Mouse (Mus musculus) neural tube, embryonic 14.5 days (tissue): ENCODE measurements around the gene Cracr2b. TPM values are rescaled to one million over a fixed set of nuclear protein-coding genes. Genes with fewer than 3 reads are reported as not detected.

Experiments used
- polyA plus RNA-seq: library from polyadenylated mRNA; unstranded; fragments of >200 nt; fragmentation: Nextera tagmentation; extraction: Ambion mirVana; gene quantifications from 2 replicates; pipeline ENCODE4 v1.2.1, GENCODE M21; 2014

The Cracr2b gene
- polyA plus RNA-seq, 1 experiment from 2014 or later: 3.6 TPM

Other genes with a start within 250 kb of the Cracr2b start
- 0.21 and 0.45 TPM in 2 replicates for gene Lmntd2, start 247.0 kb upstream of the Cracr2b start, polyA plus RNA-seq
- gene Rassf7, start 245.2 kb upstream of the Cracr2b start, polyA plus RNA-seq: 24.8 and 25.3 TPM in 2 replicates
- gene Phrf1, start 232.3 kb upstream of the Cracr2b start, polyA plus RNA-seq: 59.5 and 72.3 TPM in 2 replicates
- 0.57 and 0.66 TPM in 2 replicates for gene Irf7, start 194.6 kb upstream of the Cracr2b start, polyA plus RNA-seq
- not detected in 2 replicates for gene Cdhr5, start 184.3 kb upstream of the Cracr2b start, polyA plus RNA-seq
- 3.9 and 4.2 TPM in 2 replicates for gene Sct, start 182.0 kb upstream of the Cracr2b start, polyA plus RNA-seq
- gene Drd4, start 169.1 kb upstream of the Cracr2b start, polyA plus RNA-seq: 0.73 and 0.90 TPM in 2 replicates
- 186 and 228 TPM in 2 replicates for gene Deaf1, start 133.4 kb upstream of the Cracr2b start, polyA plus RNA-seq
- gene Tmem80, start 133.4 kb upstream of the Cracr2b start, polyA plus RNA-seq: 36.7 and 40.2 TPM in 2 replicates
- 0.33 and 0.51 TPM in 2 replicates for gene Eps8l2, start 122.2 kb upstream of the Cracr2b start, polyA plus RNA-seq
- gene Taldo1, start 68.9 kb upstream of the Cracr2b start, polyA plus RNA-seq: 265 and 311 TPM in 2 replicates
- 42.7 and 44.8 TPM in 2 replicates for gene Gatd1, start 47.0 kb upstream of the Cracr2b start, polyA plus RNA-seq
- gene Cend1, start 31.6 kb upstream of the Cracr2b start, polyA plus RNA-seq: 51.6 and 70.7 TPM in 2 replicates
- 66.9 and 80.4 TPM in 2 replicates for gene Slc25a22, start 23.2 kb upstream of the Cracr2b start, polyA plus RNA-seq
- gene Pidd1, start 17.1 kb upstream of the Cracr2b start, polyA plus RNA-seq: 2.0 and 2.5 TPM in 2 replicates
- gene Rplp2, start 13.7 kb upstream of the Cracr2b start, polyA plus RNA-seq: 654 and 691 TPM in 2 replicates
- 14.0 and 14.7 TPM in 2 replicates for gene Pnpla2, start 5.9 kb upstream of the Cracr2b start, polyA plus RNA-seq
- gene Cd151, start 6.3 kb downstream of the Cracr2b start, polyA plus RNA-seq: 43.3 and 49.6 TPM in 2 replicates
- 74.0 and 87.3 TPM in 2 replicates for gene Polr2l, start 14.0 kb downstream of the Cracr2b start, polyA plus RNA-seq
- 55.7 and 63.3 TPM in 2 replicates for gene Tspan4, start 14.1 kb downstream of the Cracr2b start, polyA plus RNA-seq
- gene Chid1, start 78.8 kb downstream of the Cracr2b start, polyA plus RNA-seq: 46.0 and 52.4 TPM in 2 replicates
- gene Ap2a2, start 101.1 kb downstream of the Cracr2b start, polyA plus RNA-seq: 98.5 and 125 TPM in 2 replicates
- 0.27 and 0.29 TPM in 2 replicates for gene Muc6, start 194.2 kb downstream of the Cracr2b start, polyA plus RNA-seq
- gene Muc2, start 229.2 kb downstream of the Cracr2b start, polyA plus RNA-seq: 0.45 and 0.86 TPM in 2 replicates